Mouse (Mus musculus) embryonic fibroblast, embryonic 13.5 days (primary cell): Measurements from ENCODE around the gene Tmem186.

Experiments used
- CTCF ChIP-seq: IDR thresholded peaks from 2 replicates; pipeline ENCODE4 v1.5.1; 2011; ENCODE audit warnings: mild to moderate bottlenecking, control low read depth, low read length, moderate library complexity, borderline replicate concordance; ENCODE audit not compliant: insufficient read depth
- POLR2A ChIP-seq: IDR thresholded peaks from 2 replicates; pipeline ENCODE4 v1.6.1; 2011; ENCODE audit warnings: low read depth, mild to moderate bottlenecking, control low read depth, low read length, moderate library complexity

DNA sequence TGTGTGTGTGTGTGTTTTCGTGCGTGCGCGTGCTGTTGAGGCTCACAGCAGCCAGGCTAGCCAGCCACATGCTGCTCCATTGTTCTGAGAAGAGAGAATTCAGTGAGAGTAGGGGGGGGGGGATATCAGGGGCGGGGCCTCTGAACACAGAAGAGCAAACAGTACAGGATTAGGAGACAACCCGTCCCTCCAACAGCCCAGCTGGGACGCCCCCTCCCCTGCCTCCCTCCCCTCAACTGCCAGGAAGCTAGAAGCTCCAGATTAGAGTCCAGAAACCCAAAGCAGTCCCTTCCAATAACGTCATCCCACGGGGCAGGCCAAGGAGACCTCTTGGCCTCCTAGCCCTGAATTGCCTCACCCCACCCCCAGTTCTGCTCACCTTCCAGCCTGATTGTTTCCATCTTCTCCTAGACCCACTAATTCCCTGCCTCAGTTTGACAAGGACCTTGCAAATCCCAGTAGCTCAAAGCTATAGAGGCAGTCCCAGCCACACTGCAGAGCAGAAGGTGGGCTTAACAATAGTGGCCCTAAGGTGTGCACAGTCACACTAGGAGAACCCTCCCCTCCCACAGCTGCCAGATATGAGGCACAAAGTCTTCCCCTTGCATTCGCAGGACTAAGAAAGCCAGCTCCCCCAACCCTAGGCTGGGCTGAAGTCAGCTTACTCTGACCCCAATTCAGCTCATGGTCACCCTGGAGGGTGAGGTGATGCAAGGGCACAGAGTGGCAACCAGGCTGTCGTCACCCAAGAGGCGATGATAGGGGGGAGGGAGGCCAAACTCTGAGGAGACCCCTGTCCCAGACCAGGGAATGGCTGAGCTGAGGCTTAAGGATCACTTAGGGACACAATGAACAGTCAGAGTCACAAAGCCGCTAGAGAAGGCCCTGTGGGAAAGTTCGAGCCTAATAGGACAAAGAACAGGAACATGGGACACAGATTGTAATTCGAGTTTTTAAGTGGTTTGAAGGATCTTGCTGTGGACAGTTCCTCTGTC lies 32.8 kb upstream of the Tmem186 start:
- TF ChIP-seq CTCF (no peak), POLR2A (no peak; the same call in 1 of the 2 replicates)
